Mouse (Mus musculus) MEL (cell line): ENCODE measurements around the gene Lingo1.

Experiments used
- CHD1 ChIP-seq: IDR thresholded peaks from 2 replicates; pipeline ENCODE4 v1.6.1; 2012; ENCODE audit warnings: low read depth, mild to moderate bottlenecking, inconsistent platforms, low read length, improper control_type of control experiment
- CTCF ChIP-seq, 3 experiments: IDR thresholded peaks in 2 of 3; conservative IDR thresholded peaks in 1 of 3; 2 replicates each; pipeline ENCODE4 v1.5.1; 2011 to 2012; ENCODE audit warnings: low read length in 3 of 3, low read depth in 2 of 3, mild to moderate bottlenecking in 2 of 3, improper control_type of control experiment in 1 of 3, inconsistent platforms in 1 of 3, mixed read lengths in 1 of 3, moderate library complexity in 1 of 3; ENCODE audit not compliant: control insufficient read depth in 1 of 3, insufficient read depth in 1 of 3, poor library complexity in 1 of 3, severe bottlenecking in 1 of 3
- E2F4 ChIP-seq: IDR thresholded peaks from 2 replicates; pipeline ENCODE4 v1.6.1; 2011; ENCODE audit warnings: low read depth, low read length, improper control_type of control experiment, borderline replicate concordance
- GABPA ChIP-seq: IDR thresholded peaks from 2 replicates; pipeline ENCODE4 v1.6.1; 2012; ENCODE audit warnings: low read depth, mild to moderate bottlenecking, inconsistent platforms, low read length, improper control_type of control experiment, moderate library complexity
- KAT2A ChIP-seq: conservative IDR thresholded peaks from 2 replicates; pipeline ENCODE4 v1.6.1; 2012; ENCODE audit warnings: low read depth, low read length, improper control_type of control experiment, inconsistent platforms
- NELFE ChIP-seq: IDR thresholded peaks from 2 replicates; pipeline ENCODE4 v1.6.1; 2011; ENCODE audit warnings: low read depth, low read length, improper control_type of control experiment
- POLR2A ChIP-seq, 2 experiments: IDR thresholded peaks; 2 replicates each; pipeline ENCODE4 v1.6.1; 2011 to 2012; ENCODE audit warnings: low read length in 2 of 2, mild to moderate bottlenecking in 2 of 2, control low read depth in 1 of 2, improper control_type of control experiment in 1 of 2, low read depth in 1 of 2, moderate library complexity in 1 of 2; ENCODE audit not compliant: control insufficient read depth in 1 of 2, insufficient read depth in 1 of 2, poor library complexity in 1 of 2
- TAL1 ChIP-seq: IDR thresholded peaks from 2 replicates; pipeline ENCODE4 v1.6.1; 2012; ENCODE audit warnings: mild to moderate bottlenecking, inconsistent platforms, low read length, moderate library complexity, mixed read lengths
- TCF12 ChIP-seq: IDR thresholded peaks from 2 replicates; pipeline ENCODE4 v1.6.1; 2014; ENCODE audit warnings: low read depth, mild to moderate bottlenecking, inconsistent platforms, low read length, improper control_type of control experiment, moderate library complexity
- UBTF ChIP-seq: IDR thresholded peaks from 2 replicates; pipeline ENCODE4 v1.6.1; 2012; ENCODE audit warnings: low read depth, mild to moderate bottlenecking, inconsistent platforms, low read length, improper control_type of control experiment, moderate library complexity, borderline replicate concordance; ENCODE audit not compliant: insufficient read depth

DNA sequence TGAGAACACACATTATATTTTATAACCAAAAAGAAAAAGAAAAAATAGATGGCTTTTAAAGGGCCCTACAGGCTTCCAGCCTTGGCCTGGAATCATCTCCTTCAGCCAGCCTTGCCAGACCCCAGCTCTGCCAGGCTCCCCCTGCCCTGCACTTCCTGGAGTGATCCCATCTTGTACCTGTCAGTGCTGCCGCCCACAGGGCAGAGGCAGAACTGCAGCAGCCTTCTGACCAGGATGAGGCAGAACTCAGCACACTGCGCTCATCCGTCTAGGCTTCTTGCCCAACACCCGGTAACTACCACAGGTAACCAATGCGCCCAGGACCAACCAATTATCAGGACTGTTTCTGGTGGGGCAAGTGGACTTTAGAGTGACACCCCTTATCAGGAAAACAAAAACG, 22.0 kb downstream of the Lingo1 start:
- TF ChIP-seq CTCF (IDR thresholded peaks at IDR 0.05 in 2 of 3, conservative IDR thresholded peaks at IDR 0.05 in 1 of 3; ENCODE audit: control insufficient read depth in 1 of 3, insufficient read depth in 1 of 3, low read depth in 2 of 3, low read length in 3 of 3, poor library complexity in 1 of 3, severe bottlenecking in 1 of 3) (peak; percentile 68 to 95 (median 84)), E2F4 (no peak), TCF12 (no peak), KAT2A (no peak), POLR2A (IDR thresholded peaks at IDR 0.05; ENCODE audit: control insufficient read depth in 1 of 2, insufficient read depth in 1 of 2, low read depth in 1 of 2, low read length in 2 of 2, poor library complexity in 1 of 2) (no peak), TAL1 (no peak), UBTF (no peak), GABPA (no peak), CHD1 (no peak), NELFE (no peak)
